Mouse (Mus musculus) CD4-positive, CD25-positive, alpha-beta regulatory T cell, adult 2 months (primary cell): Measurements from ENCODE around the gene Ccdc162.

Source experiments
- DNase-seq: peaks from one replicate; pipeline ENCODE4 v3.0.0-alpha.2; 2012; ENCODE audit warnings: low read depth, low spot score

The Ccdc162 gene

DNA sequence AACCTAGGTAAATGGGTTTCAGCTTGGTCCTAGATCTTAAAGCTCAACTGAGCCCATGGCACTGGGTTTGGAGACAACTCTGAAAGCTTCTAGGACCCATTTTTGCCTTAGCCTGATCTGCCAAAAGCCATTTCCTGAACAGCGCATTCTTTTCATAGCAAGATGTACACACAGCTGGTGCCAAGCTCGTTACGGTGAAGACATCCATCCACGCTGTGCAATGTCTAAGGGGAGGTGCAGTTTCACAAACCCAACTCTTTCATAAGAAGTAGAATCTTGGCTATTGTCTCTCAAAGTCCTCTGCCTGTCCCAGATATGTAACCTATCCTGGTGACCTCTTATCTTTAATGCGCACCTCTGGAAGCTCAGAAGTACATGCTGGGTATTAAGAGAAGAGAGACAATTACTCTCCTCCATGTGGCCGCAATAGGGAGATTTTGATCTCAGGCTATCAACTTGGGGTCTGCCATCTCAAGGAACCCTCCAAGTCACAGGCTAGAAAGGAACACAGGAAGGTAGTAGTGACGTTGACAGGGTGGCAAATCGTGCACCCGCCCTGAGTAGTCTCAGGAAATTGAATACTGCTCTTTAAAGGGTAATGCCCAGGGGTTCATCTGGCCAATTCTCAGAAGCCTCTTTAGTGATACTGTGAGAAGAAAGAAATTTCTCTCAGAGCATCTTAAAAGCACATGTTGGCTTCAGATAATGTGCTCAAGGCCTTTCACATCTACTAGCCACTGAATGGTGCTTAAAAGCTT, 81.0 kb downstream of the Ccdc162 start:
- peak; percentile 34 for DNase-seq

- no peak for DNase-seq
These were observed 82.6 kb downstream of the Ccdc162 start for GRCm38 (mm10) chr10:41633801-41634200.

DNA sequence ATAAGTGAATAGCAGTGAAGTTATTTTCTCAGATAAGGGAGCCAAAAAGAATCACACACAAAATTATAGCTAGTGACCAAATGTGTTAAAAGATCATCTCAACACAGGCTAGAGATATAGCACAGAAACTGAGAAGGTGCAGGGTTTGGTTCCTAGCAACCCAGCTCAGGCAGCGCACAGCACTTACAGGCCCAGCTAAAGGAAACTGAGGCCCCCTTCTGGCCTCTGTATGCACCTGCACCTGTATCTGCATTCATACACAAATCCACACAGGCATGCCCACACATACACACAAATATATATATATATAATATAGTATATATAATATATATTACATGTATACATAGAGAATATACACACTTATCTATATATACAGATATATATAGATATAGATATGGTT, 84.4 kb downstream of the Ccdc162 start:
- peak; percentile 33 for DNase-seq

GRCm38 (mm10) chr10:41626996-41627395, 89.4 kb downstream of the Ccdc162 start:
- DNase-seq: no peak

DNA sequence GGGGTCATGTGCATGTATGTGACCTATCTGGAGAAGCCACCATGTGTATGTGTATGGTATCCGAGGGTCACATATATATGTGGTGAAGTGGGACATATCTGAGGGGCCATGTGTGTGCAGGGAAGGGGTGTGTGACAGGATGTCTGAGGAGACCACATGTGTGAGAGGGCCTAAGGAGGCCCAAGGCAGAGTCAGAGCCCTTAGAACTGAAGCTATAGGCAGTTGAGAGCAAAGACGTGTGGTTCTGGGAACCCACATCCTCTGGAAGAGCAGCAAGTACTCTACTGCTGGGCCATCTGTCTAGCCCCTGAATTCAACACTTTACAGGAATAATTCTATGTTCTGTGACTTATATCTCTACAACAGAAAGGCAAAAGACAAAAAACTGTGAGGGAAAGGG, 96.4 kb downstream of the Ccdc162 start:
- DNase-seq: peak; percentile 59

DNA sequence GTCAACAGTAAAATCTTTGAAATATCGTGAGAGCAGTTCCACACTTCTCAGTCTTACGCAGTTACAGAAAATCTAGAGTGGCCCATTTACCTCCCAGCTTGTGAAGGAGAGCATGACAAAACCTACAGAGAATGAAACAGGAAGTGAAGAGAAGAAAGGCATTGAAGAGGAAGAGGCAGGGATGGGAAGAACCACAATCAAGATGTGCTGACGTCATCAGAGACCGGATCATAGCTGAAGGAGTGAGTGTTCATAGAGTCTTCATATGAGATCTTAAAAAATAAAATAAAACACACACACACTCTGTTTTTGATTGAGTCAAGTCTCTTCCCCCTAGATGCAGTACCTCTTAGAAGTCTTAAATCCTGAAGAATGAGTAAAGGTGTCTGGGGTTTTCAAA, 100.9 kb downstream of the Ccdc162 start:
- peak; percentile 75 for DNase-seq

DNA sequence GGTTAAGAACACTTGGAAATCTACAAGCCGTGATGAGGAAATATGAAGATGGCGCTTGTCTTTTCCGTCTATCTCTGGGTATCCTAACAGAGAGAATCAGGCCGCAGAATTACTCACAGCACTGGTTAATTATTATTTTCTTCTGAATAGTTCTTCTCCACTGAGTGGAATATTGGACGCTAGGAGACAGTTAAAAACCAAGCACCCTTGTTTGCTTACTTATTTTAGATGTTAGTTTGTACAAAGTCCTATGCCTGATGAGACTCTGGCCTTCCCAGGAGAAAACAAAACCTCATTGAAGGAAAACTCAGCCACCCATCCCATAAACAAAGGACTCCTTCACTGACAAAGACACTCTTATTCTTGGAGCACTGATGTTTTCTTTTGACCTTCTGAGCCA, 104.5 kb downstream of the Ccdc162 start:
- no peak for DNase-seq

DNA sequence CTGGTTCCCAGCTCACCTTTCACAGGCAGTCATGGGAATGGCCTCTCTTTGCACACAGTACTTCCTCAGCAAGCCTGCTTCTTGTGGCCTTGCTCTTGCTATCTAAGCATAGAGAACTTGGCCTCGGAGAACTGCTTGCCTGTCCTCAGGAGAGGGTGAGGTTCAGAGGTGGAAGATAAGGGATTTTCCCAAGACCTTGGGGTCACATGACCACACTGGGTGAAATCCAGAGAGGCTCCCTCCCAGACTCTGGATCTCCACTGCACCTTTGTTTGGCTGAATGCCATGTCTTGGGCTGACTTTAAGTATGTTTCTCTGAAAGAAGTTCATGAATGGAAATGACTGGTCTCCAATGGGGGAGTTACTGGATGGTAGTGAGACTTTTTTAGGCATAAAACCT, 107.0 kb downstream of the Ccdc162 start:
- DNase-seq: no peak

DNA sequence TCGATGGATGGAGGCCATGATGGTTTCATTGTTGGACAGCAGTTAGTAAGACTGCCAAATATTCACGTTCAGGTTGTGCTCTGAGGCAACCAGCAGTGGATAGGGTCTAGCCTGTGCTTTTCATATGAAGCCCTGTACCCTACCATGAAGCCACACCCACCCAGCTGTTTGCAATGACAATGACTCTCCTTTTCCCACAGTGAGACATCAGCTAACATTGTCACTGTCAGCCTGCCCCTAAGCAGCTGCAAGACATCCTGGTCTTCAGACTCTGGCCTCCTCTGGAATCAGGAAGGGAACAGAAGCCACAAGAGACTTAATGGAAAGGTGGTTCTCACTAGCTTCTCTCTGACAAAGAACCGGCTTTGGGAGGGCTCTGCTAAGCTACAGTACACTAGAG, 107.9 kb downstream of the Ccdc162 start:
- DNase-seq: no peak

- peak; percentile 39 for DNase-seq
These were observed 113.8 kb downstream of the Ccdc162 start for GRCm38 (mm10) chr10:41602667-41603066.

GRCm38 (mm10) chr10:41601898-41602545, 114.4 kb downstream of the Ccdc162 start:
- no peak for DNase-seq

GRCm38 (mm10) chr10:41601302-41601701, 115.1 kb downstream of the Ccdc162 start:
- no peak for DNase-seq

- no peak for DNase-seq
These were observed 117.4 kb downstream of the Ccdc162 start for GRCm38 (mm10) chr10:41599051-41599450.

DNA sequence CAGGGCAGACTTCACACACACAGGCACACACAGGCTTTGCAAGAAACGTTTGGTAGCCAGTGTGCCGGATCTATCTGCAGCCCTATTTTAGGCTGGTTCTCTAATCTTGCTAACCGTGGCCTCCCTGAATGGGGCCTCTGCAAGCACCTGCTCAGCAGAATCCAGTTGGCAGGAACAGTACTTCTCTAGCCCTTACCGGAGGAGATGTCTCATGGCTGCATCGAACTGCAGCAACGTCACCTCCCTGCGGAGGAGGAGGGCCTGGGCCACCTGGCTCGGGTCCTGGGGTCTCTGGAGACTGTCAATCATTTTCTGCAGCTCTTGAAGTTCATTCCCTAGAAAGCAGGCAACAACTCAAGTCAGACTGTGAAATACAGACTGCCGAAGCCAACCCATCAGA, 118.2 kb downstream of the Ccdc162 start:
- no peak for DNase-seq

DNA sequence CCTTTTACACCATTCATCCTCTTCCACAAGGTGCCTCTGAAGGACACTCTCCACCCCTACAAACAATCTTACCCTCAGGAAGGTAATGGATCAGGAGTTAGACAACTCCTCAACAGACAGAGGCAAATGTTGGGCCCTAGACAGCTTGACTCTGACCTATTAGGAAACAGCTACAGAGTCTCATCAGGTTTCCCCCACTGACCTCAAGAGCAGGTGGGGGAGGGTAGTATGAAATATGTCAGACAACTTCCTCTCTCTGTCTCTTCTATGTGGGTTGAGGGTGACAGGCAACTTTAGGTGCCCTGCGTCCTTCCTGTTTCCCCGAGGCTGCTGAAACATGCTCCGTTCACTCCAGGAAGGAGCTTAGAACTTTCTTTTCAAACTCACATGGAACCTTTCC, 120.9 kb downstream of the Ccdc162 start:
- DNase-seq: peak; percentile 81

- DNase-seq: no peak
These were observed 121.5 kb downstream of the Ccdc162 start for GRCm38 (mm10) chr10:41594957-41595356.

DNA sequence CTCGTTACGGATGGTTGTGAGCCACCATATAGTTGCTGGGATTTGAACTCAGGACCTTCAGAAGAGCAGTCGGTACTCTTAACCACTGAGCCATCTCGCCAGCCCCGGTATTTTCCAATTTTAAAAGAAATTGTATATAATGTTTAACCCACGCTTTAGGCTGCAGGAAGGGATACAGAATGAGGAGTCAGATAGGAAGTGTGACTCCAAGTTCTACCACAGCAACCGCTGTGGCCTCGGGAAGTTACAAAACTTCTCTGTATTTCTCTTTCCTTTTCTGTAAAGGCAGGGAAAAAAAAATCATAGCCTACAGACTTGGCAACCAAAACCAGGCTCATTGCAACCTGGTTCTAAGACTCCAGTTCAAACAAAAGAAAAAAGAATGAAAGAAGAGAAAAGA, 122.0 kb downstream of the Ccdc162 start:
- DNase-seq: no peak

DNA sequence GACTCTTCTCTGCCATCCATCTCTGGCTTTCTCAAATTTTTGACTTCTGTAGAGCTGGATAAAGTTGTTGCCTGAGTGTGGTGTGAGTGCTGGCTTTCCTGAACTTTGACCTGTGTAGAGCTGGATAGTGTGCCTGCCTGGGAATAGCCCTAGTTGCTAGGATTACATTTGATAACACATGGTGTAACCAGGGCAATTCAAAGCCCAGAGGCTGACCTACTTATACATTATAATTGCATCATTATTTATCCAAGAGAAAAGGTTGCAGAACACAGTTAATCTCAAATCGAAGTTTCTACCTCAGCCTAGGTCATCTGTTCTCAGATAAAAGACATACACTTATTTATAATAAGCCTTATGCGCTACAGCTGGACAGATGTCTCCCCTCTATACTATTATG, 127.8 kb downstream of the Ccdc162 start:
- DNase-seq: no peak

DNA sequence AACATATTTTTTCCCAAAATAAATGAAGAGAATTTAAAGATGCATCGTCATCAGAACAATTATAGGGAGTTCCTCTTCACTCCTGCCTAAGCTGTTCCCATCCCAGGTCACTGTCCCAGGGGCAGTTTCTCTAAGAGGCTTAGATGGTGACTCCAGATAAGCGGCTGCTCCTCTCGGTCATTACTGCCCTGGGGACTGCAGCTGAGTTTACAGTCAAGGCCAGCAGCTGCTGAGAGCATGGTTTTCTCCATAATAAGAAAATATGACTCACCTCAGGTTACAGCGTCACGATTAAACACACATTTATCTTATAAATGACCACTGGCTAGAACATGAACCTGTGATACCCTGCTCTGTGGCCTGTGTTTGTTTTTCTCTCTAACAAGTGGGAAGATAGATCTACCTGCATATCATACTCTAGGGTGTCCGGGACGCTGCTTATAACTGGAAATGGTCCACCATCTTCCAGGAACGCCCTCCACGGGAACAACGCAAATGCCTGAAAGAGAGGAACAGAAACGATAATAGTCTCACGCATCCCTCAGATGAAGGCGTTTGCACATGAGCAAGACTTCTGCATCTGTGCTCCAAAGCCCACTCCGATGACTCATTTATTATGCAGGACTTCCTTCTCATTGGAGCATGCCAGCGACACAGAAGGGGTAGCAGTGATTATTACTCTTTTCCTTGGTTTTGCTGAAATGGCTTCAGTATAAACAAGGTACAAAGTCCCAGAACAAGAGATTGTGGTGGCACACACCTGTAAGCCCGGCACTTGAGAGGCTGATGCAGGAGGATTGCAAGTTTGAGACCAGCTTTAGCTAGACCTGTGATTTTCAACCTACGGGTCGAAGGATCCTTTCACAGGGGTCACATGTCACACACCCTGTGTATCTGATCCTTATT, 129.2 kb downstream of the Ccdc162 start:
- no peak for DNase-seq

DNA sequence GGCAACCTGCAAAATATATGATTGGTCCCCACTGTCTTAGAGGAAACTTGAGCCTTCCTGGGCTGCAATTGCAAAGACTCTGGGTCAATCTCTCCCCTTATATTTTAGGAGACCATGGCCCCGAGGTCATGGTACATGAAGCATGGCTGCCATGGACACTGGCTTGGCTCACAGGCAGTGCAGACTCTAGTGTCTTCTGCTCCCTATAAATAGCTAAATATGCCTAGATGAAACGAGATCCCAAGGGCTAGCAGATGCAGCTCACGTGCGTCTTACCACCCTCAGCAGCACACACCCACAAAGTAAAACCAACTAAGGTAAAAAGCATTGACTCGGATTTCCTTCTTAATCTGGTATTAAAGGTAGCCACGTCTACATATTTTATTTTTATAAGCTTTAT, 133.1 kb downstream of the Ccdc162 start:
- DNase-seq: no peak

GRCm38 (mm10) chr10:41582901-41583361, 133.5 kb downstream of the Ccdc162 start:
- no peak for DNase-seq

DNA sequence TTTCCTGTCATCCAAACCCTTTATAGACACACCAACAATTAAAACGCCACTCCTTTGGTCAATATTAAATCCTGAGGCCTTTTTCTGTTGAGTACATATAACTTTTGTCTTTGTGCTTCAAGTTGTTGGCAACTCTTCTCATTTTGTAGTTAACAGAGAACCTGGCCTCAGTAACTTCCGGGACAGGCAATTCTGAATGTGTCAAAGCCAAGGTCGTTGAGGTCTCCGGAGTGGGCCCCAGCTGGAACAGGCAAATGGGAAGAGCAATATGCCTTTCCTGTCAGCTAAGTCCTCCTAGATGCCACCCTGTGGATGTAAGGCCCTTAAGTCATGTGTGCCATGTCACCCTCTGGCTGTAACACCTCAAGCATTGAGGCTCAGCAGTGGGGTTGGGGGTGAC, 136.0 kb downstream of the Ccdc162 start:
- DNase-seq: no peak
